Comparison of ENCODE assay signal across 25 mouse cellular contexts in the genomic region with DNA sequence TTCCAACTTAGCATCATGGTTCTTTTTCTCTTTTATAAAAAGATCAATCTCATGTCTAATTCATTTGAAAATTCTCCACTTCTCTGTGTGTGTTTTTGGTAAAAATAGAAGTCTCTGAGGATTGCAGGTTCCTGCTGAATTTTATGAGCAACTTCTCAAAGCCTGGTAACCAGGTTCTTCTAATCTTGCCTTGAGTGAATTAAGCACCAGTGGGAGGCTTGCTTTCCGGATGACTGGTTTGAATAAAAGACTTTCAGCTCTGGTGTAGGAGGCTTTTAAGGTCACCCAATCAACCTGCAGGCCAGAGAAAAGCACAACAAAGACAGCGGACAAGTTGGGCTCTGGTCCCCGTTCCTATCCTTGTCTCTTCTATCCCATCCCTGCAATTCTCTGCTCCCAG.
DNase-seq lines count a peak whose midpoint lies in the region; ATAC-seq and TF ChIP-seq lines count a peak whose summit lies in the region.
"Had no signal": no experiment of that assay in that cellular context is flagged by ENCODE, and none has a peak within 500 bp of the region (broad histone marks: within the 10 kb centered on the region; RNA-seq: fewer than 3 reads in every experiment).

No protein-coding gene starts in this region.

- TF ChIP-seq CTCF in kidney, adult 2 months (conservative IDR thresholded peaks at IDR 0.05; ENCODE audit: insufficient read depth, insufficient read length, low read depth, low read length): no peak
- TF ChIP-seq CTCF in left cerebral cortex, adult 2 months (IDR thresholded peaks at IDR 0.05): no peak

- no peaks in the 10 kb centered on the region for H3K36me3 ChIP-seq in kidney, adult 2 months (ENCODE audit: control insufficient read depth, insufficient read depth, low read length)
- no peaks in the 10 kb centered on the region for H3K36me3 ChIP-seq in kidney, embryonic 14.5 days (ENCODE audit: control insufficient read depth, insufficient read depth, low read length)
- no peaks in the 10 kb centered on the region for H3K36me3 ChIP-seq in hindbrain, embryonic 11.5 days (ENCODE audit: control insufficient read depth, insufficient read depth, low read length)
- H3K36me3 ChIP-seq: embryonic facial prominence, embryonic 12.5 days; embryonic facial prominence, embryonic 15.5 days; G1E; hindbrain, embryonic 13.5 days had no signal

- no peaks in the 10 kb centered on the region for H3K4me1 ChIP-seq in kidney, adult 2 months (ENCODE audit: control insufficient read depth, insufficient read depth, low read length)
- H3K4me1 ChIP-seq in kidney, embryonic 14.5 days (ENCODE audit: control insufficient read depth, insufficient read depth, low read length): no peaks in the 10 kb centered on the region
- no peaks in the 10 kb centered on the region for H3K4me1 ChIP-seq in hindbrain, embryonic 11.5 days (replicated peaks; ENCODE audit: control insufficient read depth, insufficient read depth, low read length)
- H3K4me1 ChIP-seq: embryonic facial prominence, embryonic 12.5 days; embryonic facial prominence, embryonic 15.5 days had no signal

- H3K27me3 ChIP-seq in kidney, adult 2 months (replicated peaks; ENCODE audit: control insufficient read depth, insufficient read depth, low read length): no peaks in the 10 kb centered on the region
- H3K27me3 ChIP-seq in kidney, embryonic 14.5 days (ENCODE audit: control insufficient read depth, insufficient read depth, low read length): no peaks in the 10 kb centered on the region
- no peaks in the 10 kb centered on the region for H3K27me3 ChIP-seq in hindbrain, embryonic 11.5 days (ENCODE audit: control insufficient read depth, insufficient read depth, low read length)
- H3K27me3 ChIP-seq: CH12.LX; embryonic facial prominence, embryonic 12.5 days; embryonic facial prominence, embryonic 15.5 days; hindbrain, embryonic 13.5 days; Patski had no signal

- no peak overlapping the region for H3K27ac ChIP-seq in kidney, adult 2 months (ENCODE audit: insufficient read depth, low read depth, low read length)
- no peak overlapping the region for H3K27ac ChIP-seq in kidney, embryonic 14.5 days (ENCODE audit: low read depth, low read length)
- H3K27ac ChIP-seq in left cerebral cortex, adult 2 months: peak overlapping the region; percentile 22; the same call in 1 of the 2 replicates
- no peak overlapping the region for H3K27ac ChIP-seq in hindbrain, embryonic 11.5 days (ENCODE audit: low read depth, low read length)
- H3K27ac ChIP-seq: embryonic facial prominence, embryonic 12.5 days; embryonic facial prominence, embryonic 15.5 days; hindbrain, embryonic 13.5 days had no signal

- H3K4me3 ChIP-seq in kidney, adult 2 months (ENCODE audit: insufficient read depth, low read depth, low read length): no peak overlapping the region
- no peak overlapping the region for H3K4me3 ChIP-seq in kidney, embryonic 14.5 days (ENCODE audit: low read length)
- no peak overlapping the region for H3K4me3 ChIP-seq in left cerebral cortex, adult 2 months
- no peak overlapping the region for H3K4me3 ChIP-seq in hindbrain, embryonic 11.5 days (ENCODE audit: low read depth, low read length)
- H3K4me3 ChIP-seq: embryonic facial prominence, embryonic 12.5 days; embryonic facial prominence, embryonic 15.5 days; hindbrain, embryonic 13.5 days had no signal

- H3K9ac ChIP-seq in kidney, embryonic 14.5 days (ENCODE audit: low read depth, low read length): no peak overlapping the region
- no peak overlapping the region for H3K9ac ChIP-seq in hindbrain, embryonic 11.5 days (ENCODE audit: low read depth, low read length)
- H3K9ac ChIP-seq: embryonic facial prominence, embryonic 12.5 days; embryonic facial prominence, embryonic 15.5 days; forebrain, postnatal 0 days; hindbrain, embryonic 13.5 days had no signal

- DNase-seq in kidney, adult 2 months: peak; percentile 1
- no peak for DNase-seq in left cerebral cortex, adult 2 months (ENCODE audit: extremely low spot score in 1 of 2, low spot score in 2 of 2)
- DNase-seq in left cerebral cortex, adult 18-20 months (ENCODE audit: low spot score in 2 of 2): no peak
- peak; percentile 71 for DNase-seq in brain, adult 2 months (ENCODE audit: low read depth, low spot score)
- peak; percentile 48 for DNase-seq in telencephalon, adult 2 months (ENCODE audit: low read depth, low spot score)
- DNase-seq in hindbrain, embryonic 11.5 days (ENCODE audit: low spot score): no peak
- DNase-seq: adrenal gland, postnatal 10 days; adrenal gland, postnatal 36 days; B cell, adult 2 months; cerebellum, adult 11 months; cerebellum, adult 2 months; cerebellum, adult 9-11 months; cerebellum, postnatal 25 days; forebrain, postnatal 0 days; gastrocnemius, postnatal 10 days had no signal

- TF ChIP-seq POLR2A in kidney, adult 2 months (IDR thresholded peaks at IDR 0.05; ENCODE audit: low read depth, low read length): no peak

- no peaks in the 10 kb centered on the region for H3K9me3 ChIP-seq in kidney, embryonic 14.5 days (ENCODE audit: control insufficient read depth, low read length)
- H3K9me3 ChIP-seq in hindbrain, embryonic 11.5 days (ENCODE audit: control insufficient read depth, low read length): no peaks in the 10 kb centered on the region
- H3K9me3 ChIP-seq: embryonic facial prominence, embryonic 12.5 days; embryonic facial prominence, embryonic 15.5 days; G1E; hindbrain, embryonic 13.5 days had no signal

- intact Hi-C loops in left cerebral cortex, adult 2 months (cut with DNase I): no loop called here

- H3K4me2 ChIP-seq in kidney, embryonic 14.5 days (replicated peaks; ENCODE audit: low read depth, low read length): no peak overlapping the region
- H3K4me2 ChIP-seq in hindbrain, embryonic 11.5 days (replicated peaks; ENCODE audit: low read depth, low read length): no peak overlapping the region
- H3K4me2 ChIP-seq: embryonic facial prominence, embryonic 12.5 days; embryonic facial prominence, embryonic 15.5 days; heart, embryonic 11.5 days; hindbrain, embryonic 13.5 days had no signal

- ATAC-seq in kidney, embryonic 14.5 days (ENCODE audit: low FRiP score, low TSS enrichment): no peak
- no peak for ATAC-seq in hindbrain, embryonic 11.5 days (ENCODE audit: low FRiP score)
- ATAC-seq: forebrain, embryonic 14.5 days; forebrain, postnatal 0 days; hindbrain, embryonic 16.5 days; Patski had no signal

- 32% methylated on average over 3 of the region's 3 CpGs for WGBS in kidney, adult 2 months
- 21% methylated on average over 3 of the region's 3 CpGs for WGBS in kidney, embryonic 14.5 days
- 40% methylated on average over 3 of the region's 3 CpGs for WGBS in hindbrain, embryonic 11.5 days

Comparison
In these comparisons a context has a peak if more than half of its experiments do, and no peak if none do; other contexts are left out.
1. DNase-seq: peak in kidney, adult 2 months (single experiment), brain, adult 2 months (single experiment) and telencephalon, adult 2 months (single experiment); none in left cerebral cortex, adult 2 months (0 of 2), left cerebral cortex, adult 18-20 months (0 of 2) and hindbrain, embryonic 11.5 days (single experiment).